Mouse (Mus musculus) kidney, adult 2 months (tissue): ENCODE data around the gene Tmem86a. TPM values are rescaled to one million over a fixed set of nuclear protein-coding genes. Genes with fewer than 3 reads are reported as not detected.

ENCODE experiments used
- DNase-seq: peaks from one replicate; pipeline ENCODE4 v3.0.0; 2021
- H3K27ac ChIP-seq: fragments of 200-500 bp; 2 replicates; pipeline ENCODE4 v1.5.1; 2012; ENCODE audit warnings: low read depth, low read length, control low read depth, inconsistent platforms; ENCODE audit not compliant: insufficient read depth
- H3K27me3 ChIP-seq: fragments of 200-500 bp; replicated peaks from 2 replicates; pipeline ENCODE4 v1.6.1; 2012; ENCODE audit warnings: mild to moderate bottlenecking, moderate library complexity, low read length, inconsistent platforms; ENCODE audit not compliant: control insufficient read depth, insufficient read depth
- H3K36me3 ChIP-seq: fragments of 200-500 bp; 2 replicates; pipeline ENCODE4 v1.6.1; 2012; ENCODE audit warnings: mild to moderate bottlenecking, moderate library complexity, low read length, inconsistent platforms; ENCODE audit not compliant: control insufficient read depth, insufficient read depth
- H3K4me1 ChIP-seq: fragments of 200-500 bp; 2 replicates; pipeline ENCODE4 v1.6.1; 2011; ENCODE audit warnings: low read length; ENCODE audit not compliant: control insufficient read depth, insufficient read depth
- H3K4me3 ChIP-seq: fragments of 200-500 bp; 2 replicates; pipeline ENCODE4 v1.5.1; 2011; ENCODE audit warnings: mild to moderate bottlenecking, low read depth, low read length, control low read depth; ENCODE audit not compliant: insufficient read depth
- CTCF ChIP-seq: fragments of 200-500 bp; conservative IDR thresholded peaks from 2 replicates; pipeline ENCODE4 v1.5.1; 2011; ENCODE audit warnings: low read depth, mild to moderate bottlenecking, control low read depth, low read length, moderate library complexity, mixed read lengths; ENCODE audit not compliant: insufficient read depth, insufficient read length
- POLR2A ChIP-seq: fragments of 200-500 bp; IDR thresholded peaks from one replicate; pipeline ENCODE4 v1.6.1; 2011; ENCODE audit warnings: low read depth, low read length, control low read depth
- WGBS: fragments of 180-500 bp; shearing (Covaris S2); methylation state at CpG from one replicate; pipeline ENCODE4 v1.1.7; 2018; 5-methylcytosine and 5-hydroxymethylcytosine counted together
- polyA plus RNA-seq: library from polyadenylated mRNA; depleted of rRNA; stranded (reverse); fragments of >200 nt; gene quantifications from 2 replicates; pipeline ENCODE4 v1.2.3, GENCODE M21; 2012

Gene Tmem86a
- polyA plus RNA-seq, 1 experiment = 97.0 TPM

DNA sequence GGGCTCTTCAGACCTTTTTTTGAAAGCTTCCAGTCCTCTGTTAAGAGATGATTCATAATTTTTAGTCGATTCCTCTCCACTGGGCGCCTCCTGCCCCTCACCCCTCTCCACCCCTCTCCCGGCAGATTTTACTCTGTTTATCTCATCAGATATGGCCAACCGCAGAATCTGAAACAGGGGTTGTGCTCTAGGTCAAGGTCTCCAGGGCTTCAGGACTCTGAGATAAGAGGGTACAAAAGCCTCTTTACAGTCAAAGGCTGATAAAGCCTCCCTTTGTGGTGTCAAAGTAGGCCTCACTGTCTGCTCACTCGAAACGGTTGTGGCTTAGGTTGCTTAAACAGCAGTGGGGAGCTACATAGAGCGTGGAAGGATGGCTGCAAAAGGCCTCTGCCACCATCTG is 8.9 kb downstream of the Tmem86a start:
- no peaks in the 10 kb centered on the region for H3K36me3 ChIP-seq
- 89% methylated on average over 7 of the region's 7 CpGs for WGBS
- no peak overlapping the region for H3K4me3 ChIP-seq
- H3K27me3 ChIP-seq = no peaks in the 10 kb centered on the region
- H3K4me1 ChIP-seq = peaks cover 5% of the 10 kb centered on the region
- TF ChIP-seq POLR2A (no peak), CTCF (no peak)
- H3K27ac ChIP-seq = no peak overlapping the region
- no peak for DNase-seq

DNA sequence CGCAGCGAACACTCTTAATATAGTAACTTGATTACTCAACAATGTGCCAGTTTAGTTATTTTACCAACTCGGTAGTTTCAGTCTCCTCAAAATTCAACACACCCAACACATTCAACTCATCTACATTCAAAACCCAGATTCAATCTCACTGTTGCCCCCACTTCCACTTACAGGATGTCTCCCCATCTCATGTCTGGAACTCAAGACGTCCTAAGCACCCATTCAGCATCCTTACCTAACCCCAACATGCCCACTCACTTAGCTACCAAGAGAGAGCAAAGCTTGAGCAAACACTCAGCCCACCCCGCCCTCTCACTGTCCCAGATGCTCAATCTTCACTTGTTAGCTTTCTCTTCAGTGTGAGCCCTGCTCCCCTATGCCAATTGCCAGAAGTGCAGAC is 11.2 kb downstream of the Tmem86a start:
- WGBS = 86% methylated on average over 5 of the region's 5 CpGs

DNA sequence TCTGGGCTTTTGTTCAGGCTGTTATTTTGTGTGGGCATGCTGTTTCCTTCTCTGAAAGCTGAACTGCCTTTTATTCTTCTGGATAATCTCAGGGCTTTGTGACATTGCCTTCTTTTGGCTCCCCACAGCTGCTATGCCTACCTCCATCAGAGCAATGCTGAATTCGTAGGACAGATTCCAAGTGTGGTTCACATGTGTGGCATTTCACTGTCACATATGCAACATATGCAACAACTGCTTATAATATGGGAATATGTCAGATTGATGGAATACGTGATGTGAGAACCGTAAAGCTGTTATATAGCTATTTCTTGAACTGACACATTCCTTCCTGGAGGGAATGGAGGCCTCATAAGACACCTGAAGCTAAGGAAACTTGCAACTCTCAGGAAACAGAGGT is 16.5 kb downstream of the Tmem86a start:
- TF ChIP-seq POLR2A (no peak), CTCF (no peak)
- no peaks in the 10 kb centered on the region for H3K4me1 ChIP-seq
- no peak overlapping the region for H3K27ac ChIP-seq
- DNase-seq = no peak
- no peak overlapping the region for H3K4me3 ChIP-seq
- no peaks in the 10 kb centered on the region for H3K27me3 ChIP-seq
- H3K36me3 ChIP-seq = no peaks in the 10 kb centered on the region
- WGBS = 91% methylated on average over 3 of the region's 3 CpGs

More for the DNA sequence above, 11.2 kb downstream of the Tmem86a start:
- no peaks in the 10 kb centered on the region for H3K4me1 ChIP-seq
- H3K27me3 ChIP-seq = no peaks in the 10 kb centered on the region
- TF ChIP-seq CTCF (no peak), POLR2A (no peak)
- H3K27ac ChIP-seq = no peak overlapping the region
- no peak for DNase-seq
- H3K36me3 ChIP-seq = no peaks in the 10 kb centered on the region
- no peak overlapping the region for H3K4me3 ChIP-seq

DNA sequence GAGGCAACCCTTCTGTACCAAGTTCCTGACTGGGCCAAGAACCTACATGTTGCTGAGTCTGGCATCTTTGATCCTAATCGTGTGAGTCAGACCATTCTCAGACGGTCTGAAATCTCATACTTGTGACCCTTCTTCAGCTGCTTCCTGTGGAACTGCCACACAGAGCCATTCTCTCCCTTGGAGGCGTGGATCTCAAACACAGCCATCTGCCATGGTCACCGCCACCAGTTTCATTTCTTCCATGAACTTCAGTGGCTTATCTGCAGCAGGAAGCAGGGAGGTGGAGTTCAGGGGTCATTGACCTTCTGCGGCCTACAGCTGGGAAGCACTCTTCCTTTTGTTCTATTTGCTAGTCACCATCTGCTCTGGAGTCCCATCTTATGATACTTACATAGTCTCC is 17.5 kb downstream of the Tmem86a start:
- no peaks in the 10 kb centered on the region for H3K27me3 ChIP-seq
- H3K36me3 ChIP-seq = no peaks in the 10 kb centered on the region
- peak; percentile 32 for DNase-seq
- no peaks in the 10 kb centered on the region; the same call in 1 of the 2 replicates for H3K4me1 ChIP-seq
- TF ChIP-seq CTCF = no peak
- TF ChIP-seq POLR2A = no peak
- 57% methylated on average over 5 of the region's 5 CpGs for WGBS
- no peak overlapping the region for H3K4me3 ChIP-seq
- H3K27ac ChIP-seq = no peak overlapping the region

DNA sequence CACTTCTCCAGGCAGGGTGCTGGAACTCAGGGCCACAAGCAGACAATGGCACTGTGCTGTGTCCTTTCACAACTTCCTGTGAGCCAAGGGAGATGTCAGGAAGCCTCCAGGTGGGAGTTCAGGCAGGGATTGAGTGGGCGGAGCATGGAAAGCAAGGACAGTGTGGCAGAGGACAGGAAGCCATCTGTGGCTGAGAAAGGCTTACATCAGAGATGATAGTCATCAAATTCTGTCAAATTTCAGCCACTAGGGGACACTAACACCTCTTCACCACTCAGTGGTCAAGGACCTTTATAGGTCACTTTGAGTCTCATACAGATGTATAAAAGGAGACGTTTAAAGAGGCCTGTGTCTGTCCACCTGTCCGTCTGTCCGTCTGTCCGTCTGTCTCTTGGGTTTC is 22.1 kb downstream of the Tmem86a start:
- peaks cover 14% of the 10 kb centered on the region for H3K4me1 ChIP-seq
- H3K36me3 ChIP-seq = no peaks in the 10 kb centered on the region
- WGBS = 74% methylated on average over 5 of the region's 5 CpGs
- peak; percentile 23 for DNase-seq
- no peaks in the 10 kb centered on the region for H3K27me3 ChIP-seq
- TF ChIP-seq CTCF (0 out of 2 replicates have a peak, but pooled peaks have one; percentile 10), POLR2A (no peak)
- H3K27ac ChIP-seq = no peak overlapping the region
- no peak overlapping the region for H3K4me3 ChIP-seq

DNA sequence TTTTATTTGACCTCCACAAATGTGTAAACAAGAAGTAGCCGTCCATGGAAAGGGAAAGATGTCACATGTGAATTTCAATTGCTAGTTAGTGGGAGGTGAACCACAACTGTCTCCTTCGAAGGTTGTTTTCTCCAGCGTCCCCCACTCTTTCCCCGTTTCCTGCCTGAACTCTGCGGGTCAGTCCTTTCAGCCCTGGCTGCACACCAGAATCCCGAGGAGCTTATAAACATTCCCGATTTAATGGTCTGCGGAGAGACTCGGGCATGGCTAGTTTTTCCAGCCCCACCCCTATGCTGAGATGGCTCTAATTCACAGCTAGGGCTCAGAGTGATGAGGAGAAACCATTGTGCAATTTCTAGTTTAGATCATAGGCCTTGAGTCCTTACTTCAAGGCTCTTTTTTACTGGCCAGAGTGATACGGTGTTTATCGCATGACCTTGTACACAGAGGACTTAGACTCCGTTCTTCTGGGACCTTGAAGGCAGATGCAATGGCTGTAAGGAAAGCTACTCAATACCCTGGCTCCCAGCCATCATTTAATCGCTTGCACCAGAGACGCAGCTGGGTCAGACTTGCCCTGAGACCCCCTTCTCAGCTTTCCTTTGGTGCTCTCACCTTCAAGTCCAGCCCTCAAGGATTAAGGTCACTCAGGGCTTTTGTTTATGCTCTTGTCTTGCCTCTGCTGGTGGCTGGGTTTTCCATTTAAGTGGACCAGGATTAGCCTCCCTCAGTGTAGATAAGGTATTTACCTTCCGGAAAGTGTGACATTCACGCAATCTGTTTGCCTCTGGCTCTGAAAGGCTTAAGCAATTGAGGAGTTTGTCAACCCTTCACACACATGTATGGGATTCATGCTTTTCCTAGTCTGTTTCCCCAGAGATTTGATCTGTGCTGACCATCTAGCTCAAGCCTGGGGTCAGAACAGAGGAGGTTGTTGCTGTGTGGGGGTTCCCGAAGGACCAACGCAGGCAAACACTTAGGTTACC is 23.4 kb downstream of the Tmem86a start:
- Histone ChIP-seq H3K27ac (peak overlapping the region; percentile 82), H3K4me1 (peaks cover 14% of the 10 kb centered on the region), H3K4me3 (no peak overlapping the region), H3K27me3 (no peaks in the 10 kb centered on the region), H3K36me3 (no peaks in the 10 kb centered on the region)
- no peak for TF ChIP-seq CTCF
- no peak for TF ChIP-seq POLR2A
- 33% methylated on average over 18 of the region's 18 CpGs for WGBS
- DNase-seq = peak; percentile 77

DNA sequence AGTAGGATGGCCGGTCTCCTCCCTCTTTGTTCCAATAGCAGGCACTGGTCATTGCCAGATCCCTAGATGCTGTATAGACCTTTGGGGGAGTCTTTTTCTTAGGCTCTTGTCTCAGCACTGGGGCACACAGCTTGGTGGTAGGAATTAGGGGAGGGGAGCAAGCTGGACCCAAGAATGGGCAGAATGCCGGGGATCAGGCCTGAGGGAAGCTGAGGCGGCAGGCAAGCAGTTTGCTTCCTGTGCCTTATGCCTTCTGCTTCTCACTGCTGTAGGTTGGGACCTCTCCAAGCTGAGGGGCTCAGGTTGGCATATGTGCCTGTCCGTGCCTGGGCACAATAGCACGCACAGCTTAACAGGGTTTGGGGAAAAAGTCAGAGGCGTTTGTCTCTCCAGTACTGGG is 25.8 kb downstream of the Tmem86a start:
- Histone ChIP-seq H3K36me3 (no peaks in the 10 kb centered on the region), H3K4me3 (no peak overlapping the region), H3K4me1 (peaks cover 14% of the 10 kb centered on the region), H3K27ac (no peak overlapping the region), H3K27me3 (no peaks in the 10 kb centered on the region)
- no peak for TF ChIP-seq POLR2A
- no peak for DNase-seq
- 95% methylated on average over 6 of the region's 6 CpGs for WGBS
